Mouse (Mus musculus) E14TG2a.4 (cell line): ENCODE data around the gene Psen1.
A peak's percentile ranks its signal among the peaks of the same experiment; 100 is the strongest.

Experiments
- H3K27me3 ChIP-seq: 2 replicates; pipeline ENCODE4 v1.6.1; 2014; ENCODE audit warnings: low read length, control low read depth; ENCODE audit not compliant: insufficient read depth
- H3K36me3 ChIP-seq: 2 replicates; pipeline ENCODE4 v1.6.1; 2014; ENCODE audit warnings: low read length, control low read depth; ENCODE audit not compliant: insufficient read depth
- H3K4me1 ChIP-seq: replicated peaks from 2 replicates; pipeline ENCODE4 v1.6.1; 2014; ENCODE audit warnings: low read depth, low read length, control low read depth
- H3K4me3 ChIP-seq: replicated peaks from 2 replicates; pipeline ENCODE4 v1.5.1; 2014; ENCODE audit warnings: mild to moderate bottlenecking, low read length
- H3K9me3 ChIP-seq: 2 replicates; pipeline ENCODE4 v1.6.1; 2014; ENCODE audit warnings: low read length, control low read depth
- CTCF ChIP-seq: conservative IDR thresholded peaks from 2 replicates; pipeline ENCODE4 v1.5.1; 2014; ENCODE audit warnings: low read length
- NANOG ChIP-seq: IDR thresholded peaks from 2 replicates; pipeline ENCODE4 v1.6.1; 2014; ENCODE audit warnings: borderline replicate concordance, low read length, mixed read lengths
- POU5F1 ChIP-seq: IDR thresholded peaks from 2 replicates; pipeline ENCODE4 v1.6.1; 2014; ENCODE audit warnings: low read length, borderline replicate concordance

Psen1 gene

DNA sequence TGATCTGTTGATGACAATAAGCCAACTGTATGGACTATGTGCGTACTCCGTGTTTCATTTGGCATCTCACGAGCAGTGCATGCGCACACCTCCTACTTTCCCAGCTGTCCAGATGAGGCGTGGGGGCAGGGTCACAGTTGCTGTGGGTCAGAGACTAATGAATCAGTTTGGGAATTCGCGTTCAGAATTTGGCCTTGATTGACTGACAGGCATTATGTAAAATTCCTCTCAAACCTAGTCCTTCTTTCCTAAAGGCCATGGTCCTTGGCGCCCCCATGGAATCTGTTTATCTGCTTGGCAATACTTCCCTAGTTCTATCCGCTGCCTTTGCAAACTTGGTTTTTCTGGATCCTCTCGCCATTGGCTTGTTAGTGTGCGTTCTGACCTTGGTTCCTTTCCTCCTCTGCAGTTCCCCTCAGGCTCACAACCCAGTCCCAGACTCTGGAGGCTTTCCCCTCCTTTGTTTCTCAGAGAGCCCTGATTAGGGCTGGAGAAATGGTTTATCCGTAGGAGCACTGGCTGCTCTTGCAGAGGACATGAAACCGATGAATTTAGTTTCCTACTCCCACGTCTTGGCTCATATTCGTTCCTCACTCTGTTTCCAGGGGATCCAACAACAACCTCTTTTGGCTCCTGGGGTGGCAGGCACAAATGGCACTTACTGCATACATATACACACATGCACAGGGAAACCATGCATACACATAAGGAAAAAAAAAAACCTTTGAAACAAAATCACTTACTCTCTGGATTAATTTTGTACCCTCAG, 28.6 kb downstream of the Psen1 start:
- H3K36me3 ChIP-seq: peaks cover 64% of the 10 kb centered on the region
- H3K4me3 ChIP-seq: no peak overlapping the region
- no peaks in the 10 kb centered on the region for H3K9me3 ChIP-seq
- peaks cover 64% of the 10 kb centered on the region for H3K4me1 ChIP-seq
- TF ChIP-seq CTCF: no peak
- TF ChIP-seq POU5F1: no peak
- TF ChIP-seq NANOG: no peak
- no peaks in the 10 kb centered on the region for H3K27me3 ChIP-seq

DNA sequence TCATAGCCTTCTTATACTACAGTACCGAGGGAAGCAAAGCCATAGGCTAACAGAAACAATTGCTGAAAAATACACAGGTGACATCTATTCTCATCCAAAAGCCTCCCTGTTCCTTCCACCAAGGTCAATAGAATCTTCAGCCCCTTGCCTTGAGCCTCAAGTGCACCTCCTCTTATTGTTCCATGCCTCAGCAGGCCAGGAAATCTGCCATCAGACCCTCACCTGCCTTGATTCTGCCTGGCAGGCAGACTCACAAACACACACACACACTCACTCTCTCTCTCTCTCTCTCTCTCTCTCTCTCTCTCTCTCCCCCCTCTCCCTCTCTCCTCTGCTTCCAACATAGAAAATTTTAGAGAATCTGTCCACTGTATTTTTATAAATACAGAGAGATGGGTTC, 31.5 kb downstream of the Psen1 start:
- Histone ChIP-seq H3K9me3 (no peaks in the 10 kb centered on the region), H3K36me3 (peaks cover 66% of the 10 kb centered on the region), H3K4me3 (no peak overlapping the region), H3K4me1 (peaks cover 76% of the 10 kb centered on the region), H3K27me3 (no peaks in the 10 kb centered on the region)
- peak; percentile 92 for TF ChIP-seq NANOG
- TF ChIP-seq POU5F1: no peak

DNA sequence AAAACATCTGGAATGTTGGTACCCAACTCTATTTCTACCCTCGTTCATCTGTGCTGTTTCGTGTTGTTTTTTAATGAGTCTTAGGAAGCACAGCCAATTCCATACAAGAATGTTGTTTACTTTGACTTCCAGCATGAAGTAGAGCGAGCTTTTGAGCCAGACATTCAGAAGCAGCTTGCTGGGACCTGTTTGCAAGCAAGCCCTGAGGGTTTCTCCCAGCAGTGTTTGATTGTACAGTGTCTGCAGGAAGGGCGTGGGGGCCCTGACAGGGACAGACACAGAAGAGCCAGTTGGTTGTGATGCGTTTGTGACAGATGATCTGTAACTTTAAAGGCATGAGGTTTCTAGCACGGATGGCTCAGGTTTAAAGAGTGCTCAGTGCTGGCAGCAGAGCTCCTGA, 33.3 kb downstream of the Psen1 start:
- H3K4me1 ChIP-seq: peaks cover 69% of the 10 kb centered on the region
- H3K4me3 ChIP-seq: no peak overlapping the region
- H3K36me3 ChIP-seq: peaks cover 68% of the 10 kb centered on the region
- TF ChIP-seq CTCF (no peak), NANOG (no peak), POU5F1 (no peak)
- no peaks in the 10 kb centered on the region for H3K9me3 ChIP-seq
- H3K27me3 ChIP-seq: no peaks in the 10 kb centered on the region

DNA sequence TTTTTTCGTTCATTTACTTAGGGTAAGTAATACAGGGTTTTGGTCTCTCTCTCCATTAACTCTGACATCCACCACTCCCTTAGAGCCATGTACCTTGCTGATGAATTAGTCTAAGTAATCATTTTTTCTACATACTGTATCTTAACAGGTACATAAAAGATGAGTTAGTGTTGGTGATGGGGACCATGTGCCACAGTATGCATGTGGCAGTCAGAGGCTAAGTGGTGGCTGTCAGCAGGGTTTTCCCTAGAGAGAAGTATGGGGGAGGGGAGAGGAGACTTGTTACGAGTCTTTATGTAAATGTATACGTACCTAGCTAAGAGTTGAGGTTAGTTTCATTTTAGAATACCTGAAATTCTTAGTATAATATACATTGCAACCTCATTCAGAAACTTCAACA, 35.1 kb downstream of the Psen1 start:
- TF ChIP-seq CTCF (no peak), POU5F1 (no peak), NANOG (no peak)
- Histone ChIP-seq H3K27me3 (no peaks in the 10 kb centered on the region), H3K36me3 (peaks cover 74% of the 10 kb centered on the region)

DNA sequence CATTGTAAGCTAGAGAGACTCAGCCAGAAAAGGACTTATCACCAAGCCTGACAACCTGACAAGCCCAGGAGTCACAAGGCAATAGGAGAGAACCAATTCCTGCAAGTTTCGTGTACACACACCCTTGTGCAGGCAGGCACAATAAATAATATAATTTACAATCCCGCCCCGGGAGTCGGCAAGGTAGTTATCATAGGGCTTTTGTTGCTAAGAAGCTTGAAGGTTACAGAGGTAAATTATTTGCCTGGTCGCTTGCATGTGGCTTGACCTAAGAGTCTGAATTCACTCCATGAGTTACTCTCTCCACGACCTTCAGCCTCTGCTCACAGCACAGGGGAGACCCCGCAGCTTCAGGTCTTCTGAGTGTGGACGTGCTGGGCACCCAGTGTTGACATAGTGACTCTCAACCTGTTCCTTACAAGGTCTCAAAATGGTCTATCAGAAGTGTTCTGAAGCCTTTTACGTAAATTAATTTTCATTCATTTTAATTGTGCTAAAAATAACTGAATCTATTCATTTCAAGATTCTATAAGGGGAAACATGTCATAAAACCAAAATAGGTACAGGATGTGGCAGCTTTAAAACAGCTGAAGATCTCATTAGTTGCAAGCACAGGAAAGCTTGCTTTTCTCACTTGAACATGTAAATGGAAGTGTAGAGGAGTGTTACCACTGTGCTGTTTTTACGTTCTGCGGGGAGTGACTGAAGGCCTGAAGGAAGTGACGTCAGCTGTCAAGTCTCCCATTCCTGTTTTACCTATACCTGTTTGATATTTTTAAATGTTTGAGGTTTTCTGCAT, 38.8 kb downstream of the Psen1 start:
- TF ChIP-seq CTCF (no peak), NANOG (no peak), POU5F1 (no peak)
- Histone ChIP-seq H3K4me3 (no peak overlapping the region), H3K36me3 (peaks cover 94% of the 10 kb centered on the region), H3K4me1 (peaks cover 30% of the 10 kb centered on the region), H3K9me3 (no peaks in the 10 kb centered on the region), H3K27me3 (no peaks in the 10 kb centered on the region)

More for the DNA sequence above, 35.1 kb downstream of the Psen1 start:
- no peak overlapping the region for H3K4me3 ChIP-seq
- H3K9me3 ChIP-seq: no peaks in the 10 kb centered on the region
- peaks cover 53% of the 10 kb centered on the region for H3K4me1 ChIP-seq

GRCm38 (mm10) chr12:83732225-83732624, 44.3 kb downstream of the Psen1 start:
- Histone ChIP-seq H3K9me3 (no peaks in the 10 kb centered on the region), H3K4me3 (no peak overlapping the region), H3K27me3 (no peaks in the 10 kb centered on the region), H3K36me3 (peaks cover 92% of the 10 kb centered on the region), H3K4me1 (peaks cover 45% of the 10 kb centered on the region)
- TF ChIP-seq NANOG (no peak), CTCF (no peak), POU5F1 (no peak)

- Histone ChIP-seq H3K9me3 (no peaks in the 10 kb centered on the region), H3K4me1 (peaks cover 54% of the 10 kb centered on the region), H3K36me3 (peaks cover 74% of the 10 kb centered on the region), H3K4me3 (no peak overlapping the region), H3K27me3 (no peaks in the 10 kb centered on the region)
- TF ChIP-seq NANOG (no peak), CTCF (no peak), POU5F1 (no peak)
Observed at GRCm38 (mm10) chr12:83734047-83734446, 46.1 kb downstream of the Psen1 start.

GRCm38 (mm10) chr12:83736236-83736635, 48.3 kb downstream of the Psen1 start:
- Histone ChIP-seq H3K27me3 (no peaks in the 10 kb centered on the region), H3K9me3 (no peaks in the 10 kb centered on the region), H3K4me1 (peaks cover 43% of the 10 kb centered on the region), H3K36me3 (peaks cover 52% of the 10 kb centered on the region), H3K4me3 (no peak overlapping the region)
- TF ChIP-seq CTCF: no peak
- TF ChIP-seq POU5F1: no peak
- no peak for TF ChIP-seq NANOG
